Mouse (Mus musculus) ZHBTc4 (cell line): ENCODE measurements around the gene Hs3st5.

ENCODE experiments used
- DNase-seq: peaks from one replicate; pipeline ENCODE4 v3.0.0-alpha.2; 2011; ENCODE audit warnings: low read depth, low spot score

Hs3st5 gene

GRCm38 (mm10) chr10:36800925-36801482 is 294.4 kb downstream of the Hs3st5 start:
- no peak for DNase-seq

DNA sequence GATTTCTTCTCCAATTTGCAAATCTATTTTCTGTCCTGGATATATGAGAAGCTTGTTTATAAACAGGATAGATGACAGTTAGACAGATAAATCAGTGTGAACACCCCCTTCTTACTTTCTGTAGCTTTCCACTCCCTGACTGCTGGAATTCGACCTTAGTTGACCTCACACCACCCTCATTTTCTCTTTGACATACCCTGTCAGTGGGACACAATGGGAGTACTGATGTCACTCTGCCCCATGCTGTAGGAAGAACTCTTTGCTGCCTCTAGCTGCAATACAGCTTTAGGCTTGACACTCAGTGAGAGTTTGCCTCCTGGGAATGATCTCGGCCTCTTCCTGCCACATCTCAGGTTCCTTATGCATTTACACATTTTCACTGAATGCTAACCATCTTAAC is 297.1 kb downstream of the Hs3st5 start:
- DNase-seq = peak; percentile 77

GRCm38 (mm10) chr10:36805265-36805664 is 298.7 kb downstream of the Hs3st5 start:
- DNase-seq = no peak

DNA sequence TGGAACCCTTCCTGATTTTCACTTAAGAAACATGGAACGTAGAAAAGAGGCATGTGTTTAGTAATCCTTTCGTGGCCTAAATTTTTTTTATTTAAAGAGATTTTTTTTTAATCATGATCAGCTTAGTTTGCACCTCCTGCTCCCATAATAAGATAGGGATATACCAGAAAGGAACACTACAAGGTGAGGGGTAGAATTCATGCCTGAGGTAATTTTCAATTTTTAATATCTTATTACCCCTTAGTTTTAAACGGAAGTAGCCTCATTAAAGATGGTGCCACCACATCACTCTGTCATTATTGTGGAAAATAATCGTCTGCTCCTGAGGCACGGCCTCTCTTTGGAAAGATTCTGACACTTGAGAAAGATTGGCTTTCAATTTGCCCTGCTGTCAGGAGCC is 299.2 kb downstream of the Hs3st5 start:
- no peak for DNase-seq

- DNase-seq = no peak
Measured at GRCm38 (mm10) chr10:36807007-36807406, 300.4 kb downstream of the Hs3st5 start.

GRCm38 (mm10) chr10:36818867-36819266 is 312.3 kb downstream of the Hs3st5 start:
- no peak for DNase-seq

DNA sequence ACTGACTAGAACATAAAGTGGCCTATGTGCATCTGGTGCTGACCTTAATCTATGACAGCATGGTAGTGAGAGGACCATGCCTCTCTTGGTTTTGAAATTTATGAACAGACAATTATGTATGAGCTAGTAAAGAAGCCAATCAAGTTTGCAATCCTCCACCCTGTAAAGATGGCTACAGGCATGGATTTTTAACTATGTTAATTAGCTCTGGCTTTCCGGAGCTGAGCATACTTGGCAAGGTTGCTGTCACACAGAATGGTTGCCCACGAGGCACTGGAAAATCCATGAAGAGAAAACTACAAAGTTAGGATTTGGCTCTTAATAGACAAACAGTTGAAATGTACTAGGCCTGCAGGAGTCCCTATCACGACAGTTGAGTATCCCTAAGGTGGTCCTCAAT is 322.5 kb downstream of the Hs3st5 start:
- DNase-seq = no peak

- no peak for DNase-seq
Measured at GRCm38 (mm10) chr10:36832204-36832603, 325.6 kb downstream of the Hs3st5 start.

DNA sequence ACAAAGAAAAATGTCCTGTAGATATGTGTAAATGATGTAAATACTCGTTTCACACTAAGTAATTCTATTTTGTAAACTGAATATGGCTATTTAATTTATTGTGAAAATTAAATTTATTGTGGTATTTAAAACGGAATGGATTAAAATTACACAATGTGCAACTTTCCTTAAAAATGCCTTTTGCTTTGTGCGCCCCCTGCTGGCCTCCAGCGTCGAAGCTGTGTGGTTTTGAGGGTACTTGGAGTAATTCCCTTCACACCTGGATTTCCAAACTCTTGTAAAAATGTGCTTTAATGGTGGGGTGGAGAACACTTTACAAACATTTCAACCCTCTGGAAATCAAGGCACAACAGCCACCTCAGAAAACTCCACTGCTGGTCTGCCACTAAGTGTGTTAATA is 327.6 kb downstream of the Hs3st5 start:
- peak; percentile 53 for DNase-seq

DNA sequence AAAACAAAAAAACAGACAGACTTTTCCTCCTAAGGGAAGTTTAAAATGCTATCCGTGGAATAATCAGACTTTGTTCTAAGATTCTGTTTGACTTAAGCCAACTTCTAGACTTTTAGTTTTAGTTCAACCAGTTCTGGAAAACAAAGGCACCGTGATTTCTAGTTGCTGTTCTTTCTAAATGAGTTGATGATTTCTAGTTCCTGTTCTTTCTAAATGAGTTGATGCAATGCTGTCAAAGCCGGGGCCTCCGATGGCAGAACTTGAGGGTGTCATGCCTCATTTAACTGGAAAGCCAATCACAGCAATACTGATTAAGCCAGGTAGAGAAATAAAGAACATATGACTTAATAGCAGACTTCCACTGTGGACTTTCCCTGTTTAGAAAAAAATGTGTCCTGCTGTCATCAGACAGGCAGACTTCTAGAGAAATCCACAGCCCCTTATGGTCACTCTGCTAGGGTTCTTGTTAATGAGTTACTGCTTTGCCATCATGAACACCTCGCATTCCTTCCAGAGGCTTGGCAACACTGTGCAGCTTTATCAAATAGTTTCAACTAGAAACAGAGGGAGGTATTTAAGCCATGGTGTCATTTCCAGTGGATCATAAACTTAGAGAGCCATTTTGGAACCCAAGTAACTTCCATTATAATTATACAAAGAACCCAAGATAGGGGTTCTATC is 329.4 kb downstream of the Hs3st5 start:
- no peak for DNase-seq

GRCm38 (mm10) chr10:36850231-36850630 is 343.6 kb downstream of the Hs3st5 start:
- DNase-seq = peak; percentile 31

DNA sequence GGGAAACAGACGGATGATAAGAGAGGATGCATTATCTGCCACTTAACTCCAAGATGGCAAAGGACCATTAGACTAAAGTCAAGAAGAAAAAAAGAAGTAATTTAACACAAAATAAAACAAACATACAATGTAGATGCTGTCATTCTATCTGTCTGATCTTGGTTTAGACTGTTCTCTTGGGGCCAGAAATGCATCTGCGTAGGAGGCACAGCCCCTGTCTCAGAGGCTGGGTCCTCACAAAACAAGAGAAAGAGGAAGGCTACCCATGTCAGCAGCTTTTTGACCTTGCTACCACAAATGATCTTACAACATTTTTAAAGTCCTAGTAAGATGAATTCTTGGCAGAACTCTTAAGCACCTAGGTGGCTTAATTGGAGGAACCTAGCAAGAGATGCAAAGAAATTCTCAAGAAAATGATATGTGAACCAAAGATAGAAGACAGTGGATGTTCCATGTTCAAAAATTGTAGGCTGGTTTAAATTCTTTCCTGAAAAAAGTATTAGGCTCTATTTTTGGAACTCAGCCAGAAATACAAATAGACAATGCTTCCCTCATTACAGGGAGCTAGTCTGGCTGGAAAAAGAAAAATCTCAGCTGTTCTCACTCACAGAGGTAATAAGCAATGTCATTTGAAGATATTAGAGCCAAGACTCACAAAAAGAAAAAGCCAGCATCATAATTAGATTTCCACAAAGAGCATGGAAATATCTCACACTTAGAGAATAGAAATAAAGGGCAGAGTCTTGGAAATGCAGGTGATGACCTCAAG is 355.7 kb downstream of the Hs3st5 start:
- no peak for DNase-seq
